Mouse (Mus musculus) layer of hippocampus, adult 2 months (tissue): Measurements from ENCODE around the gene Tomm40. TPM values are rescaled to one million over a fixed set of nuclear protein-coding genes. Genes with fewer than 3 reads are reported as not detected.

Experiments
- DNase-seq, 2 experiments: peaks; one replicate each; pipeline ENCODE4 v3.0.0; 2022; ENCODE audit warnings: low spot score in 2 of 2
- H3K27ac ChIP-seq: fragments of 200-600 bp; 2 replicates; pipeline ENCODE4 v1.8.1; 2022
- H3K4me3 ChIP-seq: fragments of 200-600 bp; 2 replicates; pipeline ENCODE4 v1.8.1; 2022; ENCODE audit warnings: mild to moderate bottlenecking
- CTCF ChIP-seq: fragments of 200-600 bp; conservative IDR thresholded peaks from 2 replicates; pipeline ENCODE4 v1.8.1; 2022; ENCODE audit warnings: antibody characterized with exemption, mild to moderate bottlenecking, moderate library complexity
- long read RNA-seq, 2 experiments: library from polyadenylated mRNA; stranded (forward); transcript quantifications; one replicate each; pipeline ENCODE4 v2.0.0; 2021; ENCODE audit warnings: borderline mapping rate in 2 of 2
- total RNA-seq, 2 experiments: library from RNA; stranded (reverse); gene quantifications; 2 replicates each; pipeline ENCODE4 v1.2.3; 2021

The Tomm40 gene
- 100 to 1,000 TPM; 110 TPM for total RNA-seq
- long read RNA-seq, experiment 1, transcript Tomm40-202 (10 exons, 1,577 nt) = major isoform, 105 of 138 reads
- long read RNA-seq, experiment 1, transcript Tomm40-201 (9 exons, 1,646 nt) = minor isoform, 21 of 138 reads
- long read RNA-seq, experiment 1, partial matches to known transcripts = 2 of 138 reads
- long read RNA-seq, experiment 1, other reads (novel, unspliced or antisense) = 10 of 138 reads
- long read RNA-seq, experiment 2, transcript Tomm40-202 (10 exons, 1,577 nt) = major isoform, 136 of 171 reads
- long read RNA-seq, experiment 2, transcript Tomm40-201 (9 exons, 1,646 nt) = minor isoform, 21 of 171 reads
- long read RNA-seq, experiment 2, partial matches to known transcripts = 2 of 171 reads
- long read RNA-seq, experiment 2, other reads (novel, unspliced or antisense) = 12 of 171 reads

- peak within 1 kb of the TSS; percentile 95 for H3K27ac ChIP-seq
- H3K4me3 ChIP-seq = peak within 1 kb of the TSS; percentile 95
- no peak; the same call in 1 of the 2 replicates for TF ChIP-seq CTCF
- DNase-seq = peak; percentile 97 to 100
Measured at GRCm38 (mm10) chr7:19715239-19716054, at the start of gene Tomm40. Gene Tomm40, minus strand, starts transcription at chr7:19715438.

- Histone ChIP-seq H3K4me3 (no peak overlapping the region), H3K27ac (no peak overlapping the region)
- no peak for DNase-seq
- TF ChIP-seq CTCF = no peak
Measured at GRCm38 (mm10) chr7:19764581-19764980, 49.3 kb upstream of the Tomm40 start.

GRCm38 (mm10) chr7:19763829-19764477 lies 48.7 kb upstream of the Tomm40 start:
- Histone ChIP-seq H3K4me3 (no peak overlapping the region), H3K27ac (no peak overlapping the region)
- TF ChIP-seq CTCF = no peak
- no peak for DNase-seq

- no peak for TF ChIP-seq CTCF
- DNase-seq = no peak
- Histone ChIP-seq H3K27ac (no peak overlapping the region), H3K4me3 (no peak overlapping the region)
Measured at GRCm38 (mm10) chr7:19762283-19762682, 47.0 kb upstream of the Tomm40 start.

GRCm38 (mm10) chr7:19760021-19760420 lies 44.8 kb upstream of the Tomm40 start:
- H3K4me3 ChIP-seq = no peak overlapping the region
- H3K27ac ChIP-seq = no peak overlapping the region

GRCm38 (mm10) chr7:19758623-19759022 lies 43.4 kb upstream of the Tomm40 start:
- H3K27ac ChIP-seq = no peak overlapping the region
- TF ChIP-seq CTCF = no peak
- no peak for DNase-seq
- H3K4me3 ChIP-seq = no peak overlapping the region

More at GRCm38 (mm10) chr7:19760021-19760420, 44.8 kb upstream of the Tomm40 start:
- no peak for TF ChIP-seq CTCF
- DNase-seq = no peak

GRCm38 (mm10) chr7:19755851-19756786 lies 40.9 kb upstream of the Tomm40 start:
- TF ChIP-seq CTCF = no peak
- peak overlapping the region; percentile 71 for H3K27ac ChIP-seq
- DNase-seq = no peak
- H3K4me3 ChIP-seq = no peak overlapping the region

GRCm38 (mm10) chr7:19755008-19755407 lies 39.8 kb upstream of the Tomm40 start:
- no peak for DNase-seq
- Histone ChIP-seq H3K27ac (peak overlapping the region; percentile 57; the same call in 1 of the 2 replicates), H3K4me3 (no peak overlapping the region)
- TF ChIP-seq CTCF = peak; percentile 39

GRCm38 (mm10) chr7:19754065-19754464 lies 38.8 kb upstream of the Tomm40 start:
- no peak for DNase-seq
- Histone ChIP-seq H3K4me3 (no peak overlapping the region), H3K27ac (no peak overlapping the region)
- TF ChIP-seq CTCF = no peak

- no peak overlapping the region for H3K27ac ChIP-seq
- H3K4me3 ChIP-seq = no peak overlapping the region
- peak; percentile 24; the same call in 1 of the 2 replicates for TF ChIP-seq CTCF
- DNase-seq = no peak
Measured at GRCm38 (mm10) chr7:19753587-19753986, 38.3 kb upstream of the Tomm40 start.

GRCm38 (mm10) chr7:19752652-19753051 lies 37.4 kb upstream of the Tomm40 start:
- DNase-seq = no peak
- no peak overlapping the region for H3K27ac ChIP-seq
- no peak overlapping the region for H3K4me3 ChIP-seq
- TF ChIP-seq CTCF = peak; percentile 65

GRCm38 (mm10) chr7:19751070-19751383 lies 35.8 kb upstream of the Tomm40 start:
- no peak for DNase-seq
- Histone ChIP-seq H3K27ac (no peak overlapping the region), H3K4me3 (no peak overlapping the region)
- no peak for TF ChIP-seq CTCF
